Mouse (Mus musculus) heart, adult 2 months (tissue): ENCODE data around the gene Wtip.

ENCODE experiments used
- CTCF ChIP-seq: fragments of 200-600 bp; IDR thresholded peaks from 2 replicates; pipeline ENCODE4 v1.8.1; 2022; ENCODE audit warnings: antibody characterized with exemption, mild to moderate bottlenecking, moderate library complexity
- EP300 ChIP-seq: fragments of 200-500 bp; IDR thresholded peaks from 2 replicates; pipeline ENCODE4 v1.6.1; 2011; ENCODE audit warnings: low read depth, low read length, control low read depth; ENCODE audit not compliant: insufficient read depth
- POLR2A ChIP-seq: fragments of 200-500 bp; IDR thresholded peaks from 2 replicates; pipeline ENCODE4 v1.6.1; 2011; ENCODE audit warnings: mild to moderate bottlenecking, low read depth, low read length, control low read depth; ENCODE audit not compliant: insufficient read depth

DNA sequence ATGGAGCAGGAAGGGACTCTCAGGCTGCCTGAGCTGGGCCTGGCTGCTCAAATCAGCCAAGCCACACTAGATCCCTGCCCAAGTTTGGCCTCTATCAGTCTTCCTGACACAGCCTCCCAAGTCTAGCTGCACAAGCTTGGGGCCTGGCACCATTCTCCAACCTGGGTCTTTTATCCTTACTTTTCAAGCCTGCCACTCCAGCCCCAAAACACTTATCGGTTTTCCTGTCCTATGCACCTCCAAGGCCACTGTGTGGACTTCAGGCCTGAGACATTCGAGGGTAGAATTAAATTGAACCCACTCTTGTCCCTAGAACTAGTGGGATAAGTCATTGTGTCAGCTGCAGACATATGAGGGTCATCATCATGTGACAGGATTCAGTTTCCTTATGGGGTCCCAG is 33.1 kb downstream of the Wtip start:
- TF ChIP-seq POLR2A (no peak), CTCF (no peak), EP300 (no peak)
